Mouse (Mus musculus): ENCODE measurements at regions not wholly inside any gene's neighbourhood (a gene's known extent, or its start where the extent isn't known, plus 50 kb on each side); places are given as distances from the start of the nearest gene placed in this dataset.

GRCm38 (mm10) chr2:9639262-9639661 lies 241.8 kb upstream of the 4930412O13Rik start:
- ATAC-seq: no peak
- no peaks in the 10 kb centered on the region for H3K4me1 ChIP-seq (ENCODE audit: insufficient read depth)
- H3K4me3 ChIP-seq (ENCODE audit: low read depth, low read length): no peak overlapping the region
- H3K9me3 ChIP-seq (ENCODE audit: low read length): no peaks in the 10 kb centered on the region
- DNase-seq: no peak
- no peak overlapping the region for H3K9ac ChIP-seq
- H3K27me3 ChIP-seq (ENCODE audit: insufficient read depth, low read length): no peaks in the 10 kb centered on the region
- H3K36me3 ChIP-seq (ENCODE audit: insufficient read depth): no peaks in the 10 kb centered on the region
- H3K27ac ChIP-seq (ENCODE audit: low read depth, low read length): no peak overlapping the region
- no peak for TF ChIP-seq CTCF (IDR thresholded peaks at IDR 0.05; ENCODE audit: low read depth)
- H3K4me2 ChIP-seq (ENCODE audit: low read depth): no peak overlapping the region
- WGBS: 38% methylated on average over 5 of the region's 5 CpGs

GRCm38 (mm10) chr2:9641629-9642028 lies 239.4 kb upstream of the 4930412O13Rik start:
- Histone ChIP-seq H3K4me1 (ENCODE audit: insufficient read depth) (no peaks in the 10 kb centered on the region), H3K9me3 (ENCODE audit: low read length) (no peaks in the 10 kb centered on the region), H3K27me3 (ENCODE audit: insufficient read depth, low read length) (no peaks in the 10 kb centered on the region), H3K36me3 (ENCODE audit: insufficient read depth) (no peaks in the 10 kb centered on the region), H3K27ac (ENCODE audit: low read depth, low read length) (no peak overlapping the region), H3K4me2 (ENCODE audit: low read depth) (no peak overlapping the region), H3K9ac (no peak overlapping the region), H3K4me3 (ENCODE audit: low read depth, low read length) (no peak overlapping the region)
- 56% methylated on average over 7 of the region's 7 CpGs for WGBS
- no peak for TF ChIP-seq CTCF (IDR thresholded peaks at IDR 0.05; ENCODE audit: low read depth)
- ATAC-seq: no peak
- no peak for DNase-seq

GRCm38 (mm10) chr2:9642411-9642810 lies 238.6 kb upstream of the 4930412O13Rik start:
- no peak for TF ChIP-seq CTCF (IDR thresholded peaks at IDR 0.05; ENCODE audit: low read depth)
- Histone ChIP-seq H3K4me3 (ENCODE audit: low read depth, low read length) (no peak overlapping the region), H3K4me1 (ENCODE audit: insufficient read depth) (no peaks in the 10 kb centered on the region), H3K27ac (ENCODE audit: low read depth, low read length) (no peak overlapping the region), H3K36me3 (ENCODE audit: insufficient read depth) (no peaks in the 10 kb centered on the region), H3K27me3 (ENCODE audit: insufficient read depth, low read length) (no peaks in the 10 kb centered on the region), H3K4me2 (ENCODE audit: low read depth) (no peak overlapping the region), H3K9ac (no peak overlapping the region), H3K9me3 (ENCODE audit: low read length) (no peaks in the 10 kb centered on the region)
- 75% methylated on average over 3 of the region's 3 CpGs for WGBS
- DNase-seq (no peak), ATAC-seq (no peak)

GRCm38 (mm10) chr2:9646466-9646865 lies 234.6 kb upstream of the 4930412O13Rik start:
- DNase-seq: no peak
- Histone ChIP-seq H3K9me3 (ENCODE audit: low read length) (no peaks in the 10 kb centered on the region), H3K4me3 (ENCODE audit: low read depth, low read length) (no peak overlapping the region), H3K27ac (ENCODE audit: low read depth, low read length) (no peak overlapping the region), H3K4me2 (ENCODE audit: low read depth) (no peak overlapping the region), H3K27me3 (ENCODE audit: insufficient read depth, low read length) (no peaks in the 10 kb centered on the region), H3K9ac (no peak overlapping the region), H3K36me3 (ENCODE audit: insufficient read depth) (no peaks in the 10 kb centered on the region), H3K4me1 (ENCODE audit: insufficient read depth) (no peaks in the 10 kb centered on the region)
- WGBS: 73% methylated on average over 3 of the region's 3 CpGs
- TF ChIP-seq CTCF (IDR thresholded peaks at IDR 0.05; ENCODE audit: low read depth): no peak
- ATAC-seq: no peak

- Histone ChIP-seq H3K4me3 (ENCODE audit: low read depth, low read length) (no peak overlapping the region), H3K36me3 (ENCODE audit: insufficient read depth) (no peaks in the 10 kb centered on the region), H3K27me3 (ENCODE audit: insufficient read depth, low read length) (no peaks in the 10 kb centered on the region), H3K4me2 (ENCODE audit: low read depth) (no peak overlapping the region), H3K27ac (ENCODE audit: low read depth, low read length) (no peak overlapping the region), H3K4me1 (ENCODE audit: insufficient read depth) (no peaks in the 10 kb centered on the region), H3K9ac (no peak overlapping the region), H3K9me3 (ENCODE audit: low read length) (no peaks in the 10 kb centered on the region)
- 12% methylated on average over 4 of the region's 4 CpGs for WGBS
- DNase-seq: no peak
- ATAC-seq: no peak
- no peak for TF ChIP-seq CTCF (IDR thresholded peaks at IDR 0.05; ENCODE audit: low read depth)
Observed at GRCm38 (mm10) chr2:9646963-9647362, 234.1 kb upstream of the 4930412O13Rik start.

GRCm38 (mm10) chr2:9650082-9650481 lies 231.0 kb upstream of the 4930412O13Rik start:
- H3K9ac ChIP-seq: no peak overlapping the region
- ATAC-seq: no peak
- H3K4me3 ChIP-seq (ENCODE audit: low read depth, low read length): no peak overlapping the region
- no peak for DNase-seq
- H3K4me2 ChIP-seq (ENCODE audit: low read depth): no peak overlapping the region
- no peak overlapping the region for H3K27ac ChIP-seq (ENCODE audit: low read depth, low read length)
- H3K36me3 ChIP-seq (ENCODE audit: insufficient read depth): no peaks in the 10 kb centered on the region
- no peaks in the 10 kb centered on the region for H3K9me3 ChIP-seq (ENCODE audit: low read length)
- TF ChIP-seq CTCF (IDR thresholded peaks at IDR 0.05; ENCODE audit: low read depth): no peak
- H3K4me1 ChIP-seq (ENCODE audit: insufficient read depth): no peaks in the 10 kb centered on the region
- WGBS: 97% methylated on average over 1 of the region's 1 CpGs
- H3K27me3 ChIP-seq (ENCODE audit: insufficient read depth, low read length): no peaks in the 10 kb centered on the region

- H3K4me1 ChIP-seq (ENCODE audit: insufficient read depth): no peaks in the 10 kb centered on the region
- ATAC-seq (no peak), DNase-seq (no peak)
- no peaks in the 10 kb centered on the region for H3K36me3 ChIP-seq (ENCODE audit: insufficient read depth)
- H3K9me3 ChIP-seq (ENCODE audit: low read length): no peaks in the 10 kb centered on the region
- no peak overlapping the region for H3K27ac ChIP-seq (ENCODE audit: low read depth, low read length)
- H3K4me3 ChIP-seq (ENCODE audit: low read depth, low read length): no peak overlapping the region
- H3K27me3 ChIP-seq (ENCODE audit: insufficient read depth, low read length): no peaks in the 10 kb centered on the region
- WGBS: 96% methylated on average over 4 of the region's 4 CpGs
- no peak overlapping the region for H3K9ac ChIP-seq
- no peak for TF ChIP-seq CTCF (IDR thresholded peaks at IDR 0.05; ENCODE audit: low read depth)
- H3K4me2 ChIP-seq (ENCODE audit: low read depth): no peak overlapping the region
Observed at GRCm38 (mm10) chr2:9658880-9659279, 222.2 kb upstream of the 4930412O13Rik start.

- no peak for DNase-seq
- no peak for ATAC-seq
- no peaks in the 10 kb centered on the region for H3K4me1 ChIP-seq (ENCODE audit: insufficient read depth)
- H3K9me3 ChIP-seq (ENCODE audit: low read length): no peaks in the 10 kb centered on the region
- no peaks in the 10 kb centered on the region for H3K36me3 ChIP-seq (ENCODE audit: insufficient read depth)
- no peak overlapping the region for H3K4me2 ChIP-seq (ENCODE audit: low read depth)
- no peak overlapping the region for H3K9ac ChIP-seq
- WGBS: 80% methylated on average over 4 of the region's 4 CpGs
- H3K4me3 ChIP-seq (ENCODE audit: low read depth, low read length): no peak overlapping the region
- TF ChIP-seq CTCF (IDR thresholded peaks at IDR 0.05; ENCODE audit: low read depth): no peak
- H3K27ac ChIP-seq (ENCODE audit: low read depth, low read length): no peak overlapping the region
- no peaks in the 10 kb centered on the region for H3K27me3 ChIP-seq (ENCODE audit: insufficient read depth, low read length)
Observed at GRCm38 (mm10) chr2:9669621-9670020, 211.4 kb upstream of the 4930412O13Rik start.

All from forebrain, postnatal 0 days (tissue).